Mouse (Mus musculus): ENCODE results near the gene Hist1h4d. TPM values are rescaled to one million over a fixed set of nuclear protein-coding genes. Genes with fewer than 3 reads are reported as not detected.
"Not testable (repeated sequence)": the region's sequence is repeated elsewhere in the genome, so short reads cannot be mapped to it uniquely, and the experiment has no call there.

Gene Hist1h4d
- polyA plus RNA-seq, 1 experiment from 2014 or later: 74.5 TPM

DNA sequence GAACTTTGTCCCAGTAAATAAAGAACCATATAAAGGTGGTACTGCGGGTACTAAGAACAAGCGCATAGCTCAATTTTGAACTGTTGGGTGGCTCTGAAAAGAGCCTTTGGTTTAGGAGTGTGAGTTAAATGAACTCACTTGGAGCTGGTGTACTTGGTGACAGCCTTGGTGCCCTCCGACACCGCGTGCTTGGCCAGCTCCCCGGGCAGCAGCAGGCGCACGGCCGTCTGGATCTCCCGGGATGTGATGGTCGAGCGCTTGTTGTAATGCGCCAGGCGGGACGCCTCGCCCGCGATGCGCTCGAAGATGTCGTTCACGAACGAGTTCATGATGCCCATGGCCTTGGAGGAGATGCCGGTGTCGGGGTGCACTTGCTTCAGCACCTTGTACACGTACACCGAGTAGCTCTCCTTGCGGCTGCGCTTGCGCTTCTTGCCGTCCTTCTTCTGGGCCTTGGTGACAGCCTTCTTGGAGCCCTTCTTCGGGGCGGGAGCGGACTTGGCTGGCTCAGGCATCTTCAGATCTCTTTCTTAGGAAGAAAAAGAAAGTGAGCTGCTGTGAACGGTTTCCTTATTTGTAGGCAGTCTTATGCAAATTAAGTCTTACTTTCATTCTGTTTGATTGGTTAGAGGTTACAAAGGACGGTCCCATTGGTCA lies 4.2 kb downstream of the Hist1h4d start:
- peak overlapping the region; percentile 77 for H3K9ac ChIP-seq (ENCODE audit: low read depth, low read length)
- peak overlapping the region; percentile 45 for H3K4me3 ChIP-seq (ENCODE audit: low read depth, low read length)
- peak; percentile 97 for DNase-seq (ENCODE audit: low spot score)
- not testable (repeated sequence) for H3K36me3 ChIP-seq (ENCODE audit: control insufficient read depth, insufficient read depth, low read length); H3K27me3 ChIP-seq (replicated peaks; ENCODE audit: control insufficient read depth, insufficient read depth, low read length); H3K9me3 ChIP-seq (ENCODE audit: control insufficient read depth, low read length)
- peak overlapping the region; percentile 96 for H3K27ac ChIP-seq (replicated peaks; ENCODE audit: low read depth, low read length)
- H3K4me2 ChIP-seq (ENCODE audit: low read depth, low read length): peak overlapping the region; percentile 65
- peak; percentile 89 for ATAC-seq (ENCODE audit: low read depth)
- peaks cover 27% of the 10 kb centered on the region; the same call in 1 of the 2 replicates for H3K4me1 ChIP-seq (ENCODE audit: control insufficient read depth, insufficient read depth, low read length)
- under 1% methylated on average over 10 of the region's 36 CpGs for WGBS

DNA sequence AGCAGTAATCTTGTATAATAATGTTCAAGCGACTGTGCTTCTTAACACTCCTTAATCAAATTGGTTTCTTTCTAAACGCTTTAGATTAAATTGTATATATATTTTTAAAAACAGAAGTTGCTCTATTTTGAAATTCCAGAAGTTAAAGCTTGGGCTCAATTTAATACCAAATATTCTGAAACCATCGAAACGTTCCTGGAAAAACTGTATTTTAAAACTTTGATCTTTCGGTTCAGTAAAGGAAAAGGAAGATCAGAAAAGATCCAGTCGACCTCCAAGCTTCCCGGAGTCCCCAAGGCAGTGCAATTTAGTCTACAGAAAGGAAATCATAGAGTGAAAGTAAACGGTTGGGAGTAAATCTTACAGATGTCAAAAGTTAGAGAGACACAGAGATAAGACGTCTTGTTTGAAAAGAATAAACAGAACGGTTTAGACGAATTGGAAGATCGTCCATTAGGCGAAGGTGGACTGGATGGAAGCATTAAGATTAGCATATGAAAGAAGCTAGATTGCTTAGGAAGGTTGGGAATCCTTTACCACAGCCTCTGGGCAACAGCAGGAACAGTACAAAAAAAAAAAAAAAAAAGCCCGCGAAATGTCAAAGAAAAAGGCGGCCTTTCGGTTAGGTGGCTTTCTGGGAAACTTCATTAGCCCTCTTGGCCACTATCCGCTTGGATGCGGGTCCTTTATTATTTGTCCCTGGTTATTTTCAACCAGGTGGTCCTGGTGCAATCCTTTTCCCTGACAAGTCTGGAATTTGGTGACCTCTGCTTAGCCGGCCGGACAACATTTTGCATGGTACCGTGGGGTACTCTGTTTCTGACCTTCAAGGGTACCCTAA lies 4.9 kb downstream of the Hist1h4d start:
- Histone ChIP-seq H3K9ac (ENCODE audit: low read depth, low read length) (peak overlapping the region; percentile 66), H3K4me3 (ENCODE audit: low read depth, low read length) (peak overlapping the region; percentile 45), H3K27me3 (replicated peaks; ENCODE audit: control insufficient read depth, insufficient read depth, low read length) (no peaks in the 10 kb centered on the region), H3K27ac (replicated peaks; ENCODE audit: low read depth, low read length) (peak overlapping the region; percentile 93), H3K4me1 (ENCODE audit: control insufficient read depth, insufficient read depth, low read length) (peaks cover 23% of the 10 kb centered on the region; the same call in 1 of the 2 replicates), H3K36me3 (ENCODE audit: control insufficient read depth, insufficient read depth, low read length) (no peaks in the 10 kb centered on the region), H3K4me2 (ENCODE audit: low read depth, low read length) (peak overlapping the region; percentile 65), H3K9me3 (ENCODE audit: control insufficient read depth, low read length) (no peaks in the 10 kb centered on the region)
- WGBS: 2% methylated on average over 21 of the region's 22 CpGs
- peak; percentile 24 for DNase-seq (ENCODE audit: low spot score)
- no peak for ATAC-seq (ENCODE audit: low read depth)

DNA sequence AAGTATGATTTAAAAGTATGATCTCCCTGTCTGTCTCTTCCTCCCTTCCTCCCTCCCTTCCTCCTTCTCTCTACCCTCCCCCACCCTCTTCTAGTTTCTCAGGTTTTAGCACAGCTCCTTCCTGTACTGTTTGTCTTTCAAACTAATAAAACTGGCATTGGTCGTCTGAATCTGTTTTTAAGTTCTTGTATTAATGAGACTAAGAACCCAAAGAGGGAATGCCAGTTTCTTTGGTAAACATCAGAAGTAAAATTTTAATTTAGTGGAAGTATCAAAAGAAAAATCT lies 5.5 kb downstream of the Hist1h4d start:
- Histone ChIP-seq H3K4me1 (ENCODE audit: control insufficient read depth, insufficient read depth, low read length) (peaks cover 23% of the 10 kb centered on the region; the same call in 1 of the 2 replicates), H3K9ac (ENCODE audit: low read depth, low read length) (peak overlapping the region; percentile 66), H3K4me3 (ENCODE audit: low read depth, low read length) (peak overlapping the region; percentile 45), H3K9me3 (ENCODE audit: control insufficient read depth, low read length) (no peaks in the 10 kb centered on the region), H3K36me3 (ENCODE audit: control insufficient read depth, insufficient read depth, low read length) (no peaks in the 10 kb centered on the region), H3K27me3 (replicated peaks; ENCODE audit: control insufficient read depth, insufficient read depth, low read length) (no peaks in the 10 kb centered on the region), H3K27ac (replicated peaks; ENCODE audit: low read depth, low read length) (peak overlapping the region; percentile 93), H3K4me2 (ENCODE audit: low read depth, low read length) (peak overlapping the region; percentile 65)
- WGBS: 6% methylated on average over 1 of the region's 1 CpGs
- DNase-seq (ENCODE audit: low spot score) (no peak), ATAC-seq (ENCODE audit: low read depth) (no peak)

DNA sequence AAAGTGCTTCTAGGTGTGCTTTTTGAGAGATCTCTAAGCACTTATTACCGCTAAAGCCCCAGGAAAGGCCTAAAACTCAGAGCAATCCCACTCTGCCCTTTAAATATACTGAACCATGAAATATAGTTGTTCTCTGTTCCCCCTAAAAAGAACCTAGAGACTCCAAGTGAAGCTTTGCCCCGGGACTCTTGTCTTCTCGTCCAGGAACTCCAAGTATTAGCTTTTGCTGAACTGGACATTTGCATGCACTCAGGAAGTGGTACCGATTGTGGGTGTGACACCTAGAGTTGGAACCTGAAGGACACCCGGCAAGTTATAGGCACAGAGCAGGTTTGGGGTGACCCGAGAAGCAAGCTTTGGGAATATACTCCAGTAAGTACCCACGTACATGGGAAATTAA lies 9.8 kb downstream of the Hist1h4d start:
- no peak overlapping the region for H3K27ac ChIP-seq (replicated peaks; ENCODE audit: low read depth, low read length)
- H3K27me3 ChIP-seq (replicated peaks; ENCODE audit: control insufficient read depth, insufficient read depth, low read length): no peaks in the 10 kb centered on the region
- 0 out of 2 replicates have a peak, but pooled peaks cover 5% of the 10 kb centered on the region for H3K4me1 ChIP-seq (ENCODE audit: control insufficient read depth, insufficient read depth, low read length)
- 94% methylated on average over 7 of the region's 7 CpGs for WGBS
- no peaks in the 10 kb centered on the region for H3K9me3 ChIP-seq (ENCODE audit: control insufficient read depth, low read length)
- no peaks in the 10 kb centered on the region for H3K36me3 ChIP-seq (ENCODE audit: control insufficient read depth, insufficient read depth, low read length)
- DNase-seq (ENCODE audit: low spot score) (no peak), ATAC-seq (ENCODE audit: low read depth) (no peak)
- no peak overlapping the region for H3K9ac ChIP-seq (ENCODE audit: low read depth, low read length)
- no peak overlapping the region for H3K4me3 ChIP-seq (ENCODE audit: low read depth, low read length)
- H3K4me2 ChIP-seq (ENCODE audit: low read depth, low read length): no peak overlapping the region

DNA sequence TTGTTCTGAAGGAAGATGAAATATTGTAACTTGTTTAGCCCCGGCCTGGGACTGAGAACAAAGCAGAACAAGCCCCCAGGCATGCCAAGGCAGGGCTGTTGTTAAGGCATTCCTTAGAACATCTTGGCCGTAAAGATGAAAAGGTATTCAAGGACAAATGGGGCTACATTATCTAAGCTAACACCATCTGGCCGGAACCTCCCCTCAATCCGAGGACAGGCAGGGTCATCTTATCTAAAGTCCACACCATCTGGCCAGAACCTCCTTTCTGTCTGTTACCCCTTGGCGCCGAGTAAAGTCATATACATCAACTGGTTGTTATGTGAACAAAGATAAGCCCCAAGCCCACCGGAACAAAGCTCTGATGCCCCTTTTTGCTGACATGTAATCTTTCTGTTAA lies 10.5 kb downstream of the Hist1h4d start:
- H3K9me3 ChIP-seq (ENCODE audit: control insufficient read depth, low read length); H3K4me3 ChIP-seq (ENCODE audit: low read depth, low read length); H3K27ac ChIP-seq (replicated peaks; ENCODE audit: low read depth, low read length); ATAC-seq (ENCODE audit: low read depth); H3K9ac ChIP-seq (ENCODE audit: low read depth, low read length); DNase-seq (ENCODE audit: low spot score); H3K4me2 ChIP-seq (ENCODE audit: low read depth, low read length); H3K27me3 ChIP-seq (replicated peaks; ENCODE audit: control insufficient read depth, insufficient read depth, low read length); H3K36me3 ChIP-seq (ENCODE audit: control insufficient read depth, insufficient read depth, low read length); H3K4me1 ChIP-seq (ENCODE audit: control insufficient read depth, insufficient read depth, low read length): not testable (repeated sequence)
- 85% methylated on average over 7 of the region's 7 CpGs for WGBS

DNA sequence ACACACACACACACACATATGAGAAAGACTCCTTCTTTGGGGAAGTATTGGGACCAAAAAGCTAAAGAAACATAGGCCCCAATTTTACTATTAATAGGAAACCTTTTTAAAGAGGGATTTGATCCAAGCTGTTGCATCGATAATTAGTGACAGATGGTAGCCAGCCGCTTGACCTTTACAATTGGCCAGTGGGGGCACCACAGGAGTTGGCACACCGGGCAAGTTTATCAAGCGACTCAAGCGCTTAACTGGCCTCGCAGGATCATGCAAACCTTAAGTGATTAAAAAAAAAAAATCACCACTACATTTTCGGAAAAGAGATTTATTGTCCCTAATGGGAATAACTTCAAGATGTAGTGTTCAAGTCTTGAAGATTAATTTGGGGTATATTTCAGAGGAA lies 11.2 kb downstream of the Hist1h4d start:
- no peak overlapping the region for H3K27ac ChIP-seq (replicated peaks; ENCODE audit: low read depth, low read length)

DNA sequence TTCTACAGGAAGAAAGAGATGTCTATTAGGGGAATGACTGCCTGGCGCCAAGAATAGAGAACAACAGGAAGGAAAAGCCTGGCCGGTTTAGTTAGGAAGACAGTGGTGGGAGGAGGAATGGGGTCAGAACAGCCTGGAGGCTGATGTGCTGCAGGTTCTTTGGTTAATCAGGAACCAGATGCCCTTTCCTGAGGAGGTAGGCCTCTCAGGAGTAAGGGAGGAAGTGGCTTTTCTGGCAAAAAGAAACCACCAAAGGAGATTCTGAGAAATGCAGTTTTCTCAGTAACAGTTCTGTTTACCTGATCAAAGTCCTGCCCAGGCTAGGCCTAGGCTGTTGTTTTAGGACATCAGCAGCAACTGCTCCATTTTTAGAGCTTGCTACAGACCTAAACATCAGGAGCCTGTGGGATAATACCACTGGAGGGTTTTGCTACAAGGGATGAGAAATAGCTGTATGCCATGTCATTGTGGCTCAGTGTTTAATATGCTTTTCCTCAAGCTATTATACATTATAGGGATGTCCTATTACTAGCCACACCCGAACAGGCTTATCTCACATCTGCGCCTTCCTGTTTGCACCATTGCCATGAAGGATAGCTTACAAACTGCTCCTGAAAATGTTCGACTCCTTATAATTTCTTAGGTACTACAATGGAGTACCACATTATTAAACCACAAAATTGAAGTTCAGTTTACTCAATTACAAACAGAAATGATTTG lies 11.8 kb downstream of the Hist1h4d start:
- WGBS: 67% methylated on average over 5 of the region's 5 CpGs
- H3K27ac ChIP-seq (replicated peaks; ENCODE audit: low read depth, low read length): peak overlapping the region; percentile 33; the same call in 1 of the 2 replicates
- H3K9me3 ChIP-seq (ENCODE audit: control insufficient read depth, low read length): no peaks in the 10 kb centered on the region
- H3K4me1 ChIP-seq (ENCODE audit: control insufficient read depth, insufficient read depth, low read length): no peaks in the 10 kb centered on the region
- ATAC-seq (ENCODE audit: low read depth): no peak
- H3K4me2 ChIP-seq (ENCODE audit: low read depth, low read length): no peak overlapping the region
- H3K36me3 ChIP-seq (ENCODE audit: control insufficient read depth, insufficient read depth, low read length): no peaks in the 10 kb centered on the region
- no peaks in the 10 kb centered on the region for H3K27me3 ChIP-seq (replicated peaks; ENCODE audit: control insufficient read depth, insufficient read depth, low read length)
- H3K9ac ChIP-seq (ENCODE audit: low read depth, low read length): no peak overlapping the region
- no peak overlapping the region for H3K4me3 ChIP-seq (ENCODE audit: low read depth, low read length)
- DNase-seq (ENCODE audit: low spot score): peak; percentile 27

More for the DNA sequence above, 11.2 kb downstream of the Hist1h4d start:
- no peak overlapping the region for H3K9ac ChIP-seq (ENCODE audit: low read depth, low read length)
- no peaks in the 10 kb centered on the region for H3K4me1 ChIP-seq (ENCODE audit: control insufficient read depth, insufficient read depth, low read length)
- ATAC-seq (ENCODE audit: low read depth) (no peak), DNase-seq (ENCODE audit: low spot score) (no peak)
- no peak overlapping the region for H3K4me2 ChIP-seq (ENCODE audit: low read depth, low read length)
- no peaks in the 10 kb centered on the region for H3K36me3 ChIP-seq (ENCODE audit: control insufficient read depth, insufficient read depth, low read length)
- H3K9me3 ChIP-seq (ENCODE audit: control insufficient read depth, low read length): no peaks in the 10 kb centered on the region
- WGBS: 67% methylated on average over 7 of the region's 7 CpGs
- H3K4me3 ChIP-seq (ENCODE audit: low read depth, low read length): no peak overlapping the region
- no peaks in the 10 kb centered on the region for H3K27me3 ChIP-seq (replicated peaks; ENCODE audit: control insufficient read depth, insufficient read depth, low read length)

DNA sequence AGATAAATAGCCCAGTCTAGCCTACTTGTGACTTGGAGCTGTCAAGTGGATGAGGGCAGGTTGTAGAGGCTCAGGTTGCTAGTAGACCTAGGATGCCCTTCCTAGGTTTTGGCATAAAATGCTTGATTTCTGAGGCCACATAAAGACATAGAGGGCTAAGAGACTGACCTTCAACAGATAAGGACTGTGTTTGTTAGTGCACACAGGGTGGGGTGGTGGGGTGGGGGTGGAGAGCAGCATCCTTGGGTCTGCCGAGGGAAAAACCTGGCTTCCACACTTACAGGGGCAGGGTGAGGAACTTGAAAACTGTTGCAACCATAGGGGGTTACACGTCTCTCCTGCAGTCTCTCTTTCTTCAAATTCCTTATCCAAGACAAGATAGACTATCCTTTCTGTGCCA lies 13.8 kb downstream of the Hist1h4d start:
- H3K36me3 ChIP-seq (ENCODE audit: control insufficient read depth, insufficient read depth, low read length): no peaks in the 10 kb centered on the region
- no peak for DNase-seq (ENCODE audit: low spot score)
- H3K9me3 ChIP-seq (ENCODE audit: control insufficient read depth, low read length): no peaks in the 10 kb centered on the region
- H3K4me3 ChIP-seq (ENCODE audit: low read depth, low read length): no peak overlapping the region
- 79% methylated on average over 2 of the region's 2 CpGs for WGBS
- no peaks in the 10 kb centered on the region for H3K27me3 ChIP-seq (replicated peaks; ENCODE audit: control insufficient read depth, insufficient read depth, low read length)
- ATAC-seq (ENCODE audit: low read depth): no peak
- H3K4me2 ChIP-seq (ENCODE audit: low read depth, low read length): no peak overlapping the region
- no peak overlapping the region for H3K27ac ChIP-seq (replicated peaks; ENCODE audit: low read depth, low read length)
- H3K4me1 ChIP-seq (ENCODE audit: control insufficient read depth, insufficient read depth, low read length): no peaks in the 10 kb centered on the region
- H3K9ac ChIP-seq (ENCODE audit: low read depth, low read length): no peak overlapping the region

Measured in embryonic facial prominence, embryonic 14.5 days (tissue).